Mouse (Mus musculus) bone marrow, adult 2 months (tissue): ENCODE measurements at regions not wholly inside any gene's neighbourhood (a gene's known extent, or its start where the extent isn't known, plus 50 kb on each side); places are given as distances from the start of the nearest gene placed in this dataset.

ENCODE experiments used
- CTCF ChIP-seq: fragments of 200-500 bp; IDR thresholded peaks from 2 replicates; pipeline ENCODE4 v1.5.1; 2011; ENCODE audit warnings: low read length, control low read depth; ENCODE audit not compliant: control insufficient read depth, insufficient read depth
- POLR2A ChIP-seq: fragments of 200-500 bp; IDR thresholded peaks from 2 replicates; pipeline ENCODE4 v1.6.1; 2011; ENCODE audit warnings: low read depth, mild to moderate bottlenecking, control low read depth, low read length, borderline replicate concordance; ENCODE audit not compliant: control insufficient read depth

DNA sequence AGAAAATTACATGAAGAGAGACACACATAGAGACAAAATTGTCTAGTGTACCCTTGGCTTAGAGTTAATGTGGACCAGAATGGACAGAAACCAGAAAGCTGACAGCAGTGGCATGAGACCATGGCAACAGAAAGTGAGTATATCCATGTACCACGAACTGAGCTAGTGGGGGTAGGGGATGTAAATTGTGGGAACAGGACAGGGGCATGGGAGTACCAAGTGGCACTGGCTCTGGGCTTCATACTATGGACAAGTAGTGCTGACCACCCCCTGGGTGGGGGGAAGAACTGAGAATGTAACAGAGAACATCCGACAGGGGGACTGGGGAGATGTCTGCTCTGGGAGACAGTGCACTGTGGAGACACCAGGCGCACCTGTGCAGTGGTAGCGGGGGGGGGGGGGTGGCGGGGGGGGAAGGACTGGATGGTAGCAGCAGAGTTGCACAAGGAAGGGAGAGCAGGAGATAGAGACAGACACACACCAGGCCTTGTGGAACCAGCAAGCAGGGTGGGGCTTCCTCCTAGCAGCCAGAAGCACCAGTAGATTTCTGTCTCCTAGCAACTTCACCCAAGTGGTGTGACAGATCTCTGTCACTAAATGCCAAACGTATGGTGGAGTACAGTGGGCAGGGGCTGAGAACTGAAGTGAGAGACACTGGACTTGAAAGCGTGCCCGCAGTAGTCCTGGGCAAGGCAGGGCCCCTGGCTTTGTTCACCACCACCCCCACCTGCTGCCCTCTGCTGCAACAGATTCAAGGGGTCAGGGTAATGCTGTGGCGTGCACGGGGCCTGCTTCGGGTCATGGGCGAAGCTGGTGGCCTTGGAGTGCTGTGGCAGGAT is 150.0 kb downstream of the Tmem17 start:
- TF ChIP-seq POLR2A (no peak), CTCF (no peak)
